In genomic region chr5:67846361-67847224, GRCm38 (mm10) we compare ENCODE assay signal across 8 mouse cellular contexts. TPM values are rescaled to one million over a fixed set of nuclear protein-coding genes. Genes with fewer than 3 reads are reported as not detected.
DNase-seq lines count a peak whose midpoint lies in the region; ATAC-seq and TF ChIP-seq lines count a peak whose summit lies in the region.

No protein-coding gene starts in this region.

- H3K9ac ChIP-seq in heart, embryonic 13.5 days, result peak overlapping the region; percentile 83
- H3K9ac ChIP-seq in kidney, postnatal 0 days (ENCODE audit: low read depth, low read length), result peak overlapping the region; percentile 71
- H3K9ac ChIP-seq in liver, embryonic 15.5 days, result peak overlapping the region; percentile 91
- peak overlapping the region; percentile 23; the same call in 1 of the 2 replicates for H3K9ac ChIP-seq in stomach, embryonic 15.5 days

- no peaks in the 10 kb centered on the region for H3K36me3 ChIP-seq in heart, embryonic 13.5 days
- H3K36me3 ChIP-seq in kidney, postnatal 0 days (ENCODE audit: insufficient read depth, low read length), result no peaks in the 10 kb centered on the region
- no peaks in the 10 kb centered on the region for H3K36me3 ChIP-seq in liver, embryonic 15.5 days (replicated peaks)
- H3K36me3 ChIP-seq in stomach, embryonic 15.5 days, result no peaks in the 10 kb centered on the region

- ATAC-seq in CD4-positive, CD25-positive, alpha-beta regulatory T cell, adult 4 months, result peak; percentile 41
- ATAC-seq in heart, embryonic 13.5 days (ENCODE audit: extremely low read depth, insufficient number of reproducible peaks, low FRiP score, low TSS enrichment), result no peak
- peak; percentile 0; the same call in 1 of the 2 replicates for ATAC-seq in kidney, postnatal 0 days (replicated peaks; ENCODE audit: low FRiP score, low read depth)
- peak; percentile 1; the same call in 1 of the 2 replicates for ATAC-seq in liver, embryonic 15.5 days (ENCODE audit: insufficient read depth)
- no peak for ATAC-seq in stomach, embryonic 15.5 days (ENCODE audit: insufficient read depth, low FRiP score, low read depth)

- peak overlapping the region; percentile 98 for H3K4me3 ChIP-seq in bone marrow, adult 2 months (replicated peaks; ENCODE audit: control insufficient read depth, low read depth, low read length)
- peak overlapping the region; percentile 73 for H3K4me3 ChIP-seq in embryonic fibroblast, embryonic 13.5 days (ENCODE audit: insufficient read depth, low read length)
- H3K4me3 ChIP-seq in heart, embryonic 13.5 days, result peak overlapping the region; percentile 81
- peak overlapping the region; percentile 77 for H3K4me3 ChIP-seq in kidney, postnatal 0 days (replicated peaks; ENCODE audit: low read depth, low read length)
- peak overlapping the region; percentile 94 for H3K4me3 ChIP-seq in liver, embryonic 15.5 days (replicated peaks)
- peak overlapping the region; percentile 64 for H3K4me3 ChIP-seq in stomach, embryonic 15.5 days (replicated peaks)

- H3K27ac ChIP-seq in bone marrow, adult 2 months (ENCODE audit: control insufficient read depth, insufficient read depth, low read depth, low read length, poor library complexity), result peak overlapping the region; percentile 95
- H3K27ac ChIP-seq in embryonic fibroblast, embryonic 13.5 days (ENCODE audit: insufficient read depth, low read length), result no peak overlapping the region
- peak overlapping the region; percentile 40; the same call in 1 of the 2 replicates for H3K27ac ChIP-seq in heart, embryonic 13.5 days (replicated peaks)
- peak overlapping the region; percentile 68; the same call in 1 of the 2 replicates for H3K27ac ChIP-seq in kidney, postnatal 0 days
- H3K27ac ChIP-seq in liver, embryonic 15.5 days (replicated peaks), result peak overlapping the region; percentile 86
- peak overlapping the region; percentile 38; the same call in 1 of the 2 replicates for H3K27ac ChIP-seq in stomach, embryonic 15.5 days

- H3K9me3 ChIP-seq in heart, embryonic 13.5 days, result no peaks in the 10 kb centered on the region
- no peaks in the 10 kb centered on the region for H3K9me3 ChIP-seq in kidney, postnatal 0 days (replicated peaks; ENCODE audit: low read length)
- H3K9me3 ChIP-seq in liver, embryonic 15.5 days (replicated peaks), result no peaks in the 10 kb centered on the region
- no peaks in the 10 kb centered on the region for H3K9me3 ChIP-seq in stomach, embryonic 15.5 days

- TF ChIP-seq CTCF in bone marrow, adult 2 months (IDR thresholded peaks at IDR 0.05; ENCODE audit: control insufficient read depth, insufficient read depth, low read length), result no peak
- no peak for TF ChIP-seq CTCF in embryonic fibroblast, embryonic 13.5 days (IDR thresholded peaks at IDR 0.05; ENCODE audit: borderline replicate concordance, insufficient read depth, low read length)
- TF ChIP-seq CTCF in kidney, postnatal 0 days (IDR thresholded peaks at IDR 0.05; ENCODE audit: low read depth), result peak; percentile 34; the same call in 1 of the 2 replicates

- peak overlapping the region; percentile 94 for H3K4me2 ChIP-seq in heart, embryonic 13.5 days
- peak overlapping the region; percentile 91 for H3K4me2 ChIP-seq in kidney, postnatal 0 days (ENCODE audit: low read length)
- peak overlapping the region; percentile 97 for H3K4me2 ChIP-seq in liver, embryonic 15.5 days
- H3K4me2 ChIP-seq in stomach, embryonic 15.5 days, result peak overlapping the region; percentile 96

- peaks cover 2% of the 10 kb centered on the region; the same call in 1 of the 2 replicates for H3K4me1 ChIP-seq in bone marrow, adult 2 months (ENCODE audit: control insufficient read depth, insufficient read depth, low read length)
- peaks cover 2% of the 10 kb centered on the region; the same call in 1 of the 2 replicates for H3K4me1 ChIP-seq in embryonic fibroblast, embryonic 13.5 days (ENCODE audit: control insufficient read depth, insufficient read depth, low read length)
- H3K4me1 ChIP-seq in heart, embryonic 13.5 days, result peaks cover 43% of the 10 kb centered on the region
- 0 out of 2 replicates have a peak, but pooled peaks cover 2% of the 10 kb centered on the region for H3K4me1 ChIP-seq in kidney, postnatal 0 days (replicated peaks; ENCODE audit: insufficient read depth, low read length)
- peaks cover 61% of the 10 kb centered on the region for H3K4me1 ChIP-seq in liver, embryonic 15.5 days (replicated peaks)
- peaks cover 5% of the 10 kb centered on the region; the same call in 1 of the 2 replicates for H3K4me1 ChIP-seq in stomach, embryonic 15.5 days

- H3K27me3 ChIP-seq in heart, embryonic 13.5 days (replicated peaks), result no peaks in the 10 kb centered on the region
- H3K27me3 ChIP-seq in kidney, postnatal 0 days (ENCODE audit: insufficient read depth, low read length), result no peaks in the 10 kb centered on the region
- H3K27me3 ChIP-seq in liver, embryonic 15.5 days, result no peaks in the 10 kb centered on the region; the same call in 1 of the 2 replicates
- no peaks in the 10 kb centered on the region for H3K27me3 ChIP-seq in stomach, embryonic 15.5 days (replicated peaks)

- DNase-seq in kidney, postnatal 0 days (ENCODE audit: low spot score), result peak; percentile 49
- peak; percentile 55 for DNase-seq in neural tube, embryonic 10.5 days (ENCODE audit: extremely low spot score, low spot score)

- no peak for TF ChIP-seq POLR2A in bone marrow, adult 2 months (IDR thresholded peaks at IDR 0.05; ENCODE audit: borderline replicate concordance, control insufficient read depth, low read depth, low read length)
- no peak for TF ChIP-seq POLR2A in embryonic fibroblast, embryonic 13.5 days (IDR thresholded peaks at IDR 0.05; ENCODE audit: low read depth, low read length)

- under 1% methylated on average over 39 of the region's 39 CpGs for WGBS in bone marrow, adult 2 months
- under 1% methylated on average over 39 of the region's 39 CpGs for WGBS in heart, embryonic 13.5 days
- WGBS in kidney, postnatal 0 days, result under 1% methylated on average over 38 of the region's 39 CpGs
- WGBS in liver, embryonic 15.5 days (ENCODE audit: insufficient replicate concordance), result under 1% methylated on average over 39 of the region's 39 CpGs
- under 1% methylated on average over 37 of the region's 39 CpGs for WGBS in stomach, embryonic 15.5 days

RNA-seq across cellular contexts. Expression of gene Atp8a1, which starts 0.6 kb away (rescaled TPM):
- 10 to 100 TPM; 10.6 to 12.2 TPM for polyA plus RNA-seq in CD4-positive, CD25-positive, alpha-beta regulatory T cell, adult 4 months (2017; shearing (Covaris generic))
- polyA plus RNA-seq in bone marrow, adult 2 months (2011; ENCODE audit: insufficient read depth, insufficient read length, low replicate concordance, missing spikeins), result 26.7 and 36.1 TPM in 2 replicates
- 2.8 and 7.0 TPM in 2 replicates for polyA plus RNA-seq in embryonic fibroblast, embryonic 13.5 days (2011; ENCODE audit: insufficient read length, low read depth, missing spikeins)
- polyA plus RNA-seq in heart, embryonic 13.5 days (2015; fragmentation: Nextera tagmentation; extraction: Ambion mirVana), result 6.8 and 8.1 TPM in 2 replicates
- polyA plus RNA-seq in kidney, postnatal 0 days (2015; fragmentation: Nextera tagmentation; extraction: Ambion mirVana), result 7.9 and 8.7 TPM in 2 replicates
- polyA plus RNA-seq in liver, embryonic 15.5 days (2015; fragmentation: Nextera tagmentation; extraction: Ambion mirVana), result 38.8 and 40.5 TPM in 2 replicates
- 11.6 and 13.5 TPM in 2 replicates for polyA plus RNA-seq in stomach, embryonic 15.5 days (2015; fragmentation: Nextera tagmentation; extraction: Ambion mirVana)

Comparison
In these comparisons a context has a peak if more than half of its experiments do, and no peak if none do; other contexts are left out.
1. ATAC-seq: peak in CD4-positive, CD25-positive, alpha-beta regulatory T cell, adult 4 months (single experiment), kidney, postnatal 0 days (single experiment) and liver, embryonic 15.5 days (single experiment); none in heart, embryonic 13.5 days (single experiment) and stomach, embryonic 15.5 days (single experiment).
2. H3K9ac ChIP-seq: peak in every context shown above with its lines; median percentile 91 in liver, embryonic 15.5 days; 83 in heart, embryonic 13.5 days; 71 in kidney, postnatal 0 days; 23 in stomach, embryonic 15.5 days.
3. Peak in every context shown above with its lines, with median percentiles within 50 percentile points of each other: H3K4me3 ChIP-seq and H3K4me2 ChIP-seq.